Mouse (Mus musculus) E14TG2a.4 (cell line): ENCODE measurements around the gene Gm45140.

Source experiments
- CTCF ChIP-seq: conservative IDR thresholded peaks from 2 replicates; pipeline ENCODE4 v1.5.1; 2014; ENCODE audit warnings: low read length
- NANOG ChIP-seq: IDR thresholded peaks from 2 replicates; pipeline ENCODE4 v1.6.1; 2014; ENCODE audit warnings: borderline replicate concordance, low read length, mixed read lengths
- POU5F1 ChIP-seq: IDR thresholded peaks from 2 replicates; pipeline ENCODE4 v1.6.1; 2014; ENCODE audit warnings: low read length, borderline replicate concordance

DNA sequence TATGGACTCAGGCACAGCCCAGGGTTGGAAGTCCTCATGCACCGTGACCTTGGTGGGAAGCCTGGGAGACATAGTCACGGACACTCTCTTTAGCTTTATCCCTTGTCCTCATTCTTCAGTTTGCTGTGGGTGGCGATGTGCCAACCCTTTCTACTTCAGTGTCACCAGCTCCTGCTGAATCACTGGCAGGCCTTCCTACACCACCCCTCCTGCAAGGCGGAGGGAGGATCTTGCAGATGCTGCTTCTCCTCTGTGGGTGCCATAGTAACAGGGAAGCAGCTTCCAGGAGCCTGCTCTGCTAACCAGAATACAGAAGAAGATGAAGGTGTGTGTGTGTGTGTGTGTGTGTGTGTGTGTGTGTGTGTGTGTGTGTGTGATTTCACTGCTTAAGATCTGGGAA is 47.2 kb upstream of the Gm45140 start:
- TF ChIP-seq CTCF (no peak), NANOG (no peak), POU5F1 (no peak)
